Mouse (Mus musculus) cerebellum, postnatal 25 days (tissue): Measurements from ENCODE around the gene Klf7.

Source experiments
- DNase-seq, 2 experiments: peaks; one replicate each; pipeline ENCODE4 v3.0.0; 2021; ENCODE audit warnings: mixed read lengths in 2 of 2

Gene Klf7

GRCm38 (mm10) chr1:64104665-64105064, 17.4 kb downstream of the Klf7 start:
- DNase-seq = no peak

- no peak for DNase-seq
These were observed 20.8 kb downstream of the Klf7 start for GRCm38 (mm10) chr1:64101331-64101730.

GRCm38 (mm10) chr1:64098800-64099199, 23.3 kb downstream of the Klf7 start:
- no peak for DNase-seq

- no peak for DNase-seq
These were observed 24.3 kb downstream of the Klf7 start for GRCm38 (mm10) chr1:64097640-64098287.

DNA sequence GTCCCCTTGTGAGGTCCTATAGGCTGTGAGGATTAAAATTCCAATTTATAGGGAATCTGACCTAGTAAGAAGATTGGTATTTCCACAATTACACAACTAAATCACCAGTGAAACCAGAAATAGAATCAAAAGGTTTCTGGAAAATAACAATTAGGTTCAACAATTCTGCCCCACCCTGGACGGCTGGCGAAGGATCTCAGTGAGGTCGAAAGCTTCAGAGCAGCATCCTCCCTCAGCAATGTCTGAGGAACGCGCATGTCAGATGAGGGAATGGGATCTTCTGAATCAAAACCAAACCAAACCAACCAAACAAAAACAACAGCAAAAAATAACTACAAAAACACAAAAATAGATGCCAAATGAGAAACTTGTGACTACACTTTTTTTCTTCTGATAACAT, 29.1 kb downstream of the Klf7 start:
- DNase-seq = no peak

- no peak for DNase-seq
These were observed 30.5 kb downstream of the Klf7 start for GRCm38 (mm10) chr1:64091591-64091990.

- DNase-seq = no peak
These were observed 31.5 kb downstream of the Klf7 start for GRCm38 (mm10) chr1:64090566-64090965.

- peak in 1 of 2 experiments; percentile 22 for DNase-seq
These were observed 32.4 kb downstream of the Klf7 start for GRCm38 (mm10) chr1:64089691-64090090.

- peak in 1 of 2 experiments; percentile 46 for DNase-seq
These were observed 33.3 kb downstream of the Klf7 start for GRCm38 (mm10) chr1:64088604-64089320.

DNA sequence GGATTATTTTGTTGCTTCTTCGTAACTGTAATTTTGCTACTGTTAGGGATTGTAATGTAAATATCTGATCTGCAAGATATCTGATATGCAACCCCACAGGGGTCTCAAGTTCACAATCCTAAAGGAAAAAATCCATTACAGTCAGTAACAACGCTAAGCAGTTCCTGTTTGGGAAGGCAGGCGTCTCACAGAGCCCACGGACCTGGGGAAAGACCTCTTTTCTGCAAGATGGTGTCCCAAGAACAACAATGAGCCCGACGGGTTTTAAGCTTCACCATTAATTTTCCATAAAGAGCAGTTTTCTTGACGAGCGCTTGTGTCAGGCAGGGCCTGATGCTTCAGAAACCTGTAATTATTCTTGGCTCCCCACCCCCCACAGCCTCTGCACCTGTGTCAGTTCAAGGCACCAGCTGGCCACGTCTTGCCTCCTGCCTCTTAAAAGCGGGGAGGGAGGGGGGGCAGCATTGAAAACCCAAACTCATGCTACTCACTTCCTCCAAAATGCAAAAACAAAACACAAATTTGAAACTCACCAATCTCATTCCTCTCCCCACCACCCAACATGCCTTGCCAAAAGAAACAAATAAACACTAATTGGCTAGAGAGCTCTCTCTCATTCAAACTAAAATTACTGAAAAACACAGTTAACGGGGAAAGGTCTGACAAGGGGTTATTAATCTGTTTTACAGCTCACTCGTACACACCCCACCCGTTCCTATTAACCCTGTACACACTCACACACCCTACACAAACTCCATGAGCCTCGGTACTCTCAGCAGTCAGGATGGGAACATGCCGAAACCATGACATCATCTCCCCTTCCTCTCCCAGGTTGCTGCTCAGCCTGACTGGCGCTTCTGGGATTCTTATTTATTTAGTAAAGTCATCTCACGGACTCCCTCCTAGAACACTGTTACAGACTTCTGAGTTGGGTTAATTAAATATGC, 34.2 kb downstream of the Klf7 start:
- DNase-seq = peak; percentile 91 to 95

DNA sequence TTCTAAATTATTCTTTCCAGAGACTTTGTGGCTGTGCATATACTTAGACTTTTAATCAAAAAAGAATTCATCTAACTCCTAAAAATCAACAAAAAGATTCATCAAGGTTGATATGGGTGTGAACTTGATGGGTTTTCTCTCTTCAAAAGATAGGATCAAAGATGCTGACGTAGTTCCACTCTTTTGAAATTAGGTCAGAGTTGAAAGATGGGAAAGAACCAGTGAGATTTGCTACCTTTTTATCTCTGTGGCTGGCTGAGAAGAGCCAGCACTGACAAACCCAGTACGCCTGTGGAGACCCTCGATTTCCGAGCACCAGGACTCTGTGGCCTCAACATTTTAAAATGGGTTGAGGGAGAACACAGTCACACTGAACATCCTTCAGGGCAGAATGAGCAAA, 36.2 kb downstream of the Klf7 start:
- DNase-seq = no peak

GRCm38 (mm10) chr1:64085361-64085760, 36.7 kb downstream of the Klf7 start:
- DNase-seq = peak in 1 of 2 experiments; percentile 36

GRCm38 (mm10) chr1:64084706-64085105, 37.4 kb downstream of the Klf7 start:
- DNase-seq = peak in 1 of 2 experiments; percentile 26

- no peak for DNase-seq
These were observed 40.3 kb downstream of the Klf7 start for GRCm38 (mm10) chr1:64081791-64082190.

GRCm38 (mm10) chr1:64081217-64081616, 40.9 kb downstream of the Klf7 start:
- DNase-seq = no peak

DNA sequence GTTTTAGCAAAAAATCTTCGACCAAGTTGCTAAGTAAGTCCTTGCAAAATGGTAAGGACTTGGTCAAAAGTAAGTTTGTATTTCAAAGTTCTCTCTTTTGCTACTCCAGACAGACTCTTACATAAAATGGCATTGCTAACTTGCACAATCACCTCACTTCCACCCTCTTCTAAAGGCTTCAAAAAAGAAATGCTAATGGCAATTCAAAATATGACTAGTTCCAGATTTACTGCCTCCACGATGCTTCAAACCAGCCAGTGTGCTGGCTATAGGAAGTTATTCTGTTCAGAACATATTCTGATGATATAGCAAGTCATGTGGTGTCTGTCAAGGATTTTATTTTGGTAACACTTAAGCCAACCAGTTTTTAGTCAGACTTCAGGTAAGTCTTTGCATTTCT, 41.8 kb downstream of the Klf7 start:
- no peak for DNase-seq

DNA sequence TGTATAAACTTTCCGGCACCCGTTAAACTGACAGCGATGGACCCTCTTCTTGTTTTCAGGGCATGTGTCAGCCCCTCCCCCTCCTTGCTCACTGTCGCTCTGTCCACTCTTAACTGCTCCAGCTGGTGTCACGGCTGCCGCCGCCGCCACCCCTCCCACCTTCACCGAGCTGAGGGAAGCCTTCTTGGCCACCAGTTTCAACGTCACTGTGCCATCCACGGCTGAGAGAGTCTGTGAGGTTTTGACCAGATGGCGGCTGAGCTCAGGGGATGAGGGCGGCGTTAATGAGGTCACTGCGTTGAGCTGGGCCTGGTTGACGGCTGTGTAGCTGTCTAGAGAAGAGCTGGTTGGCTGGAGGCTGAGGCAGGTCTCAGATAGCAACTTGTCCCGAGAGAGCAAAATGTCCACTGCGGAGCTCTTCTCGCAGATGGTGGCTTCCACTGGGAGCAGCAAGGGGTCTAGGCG, 43.3 kb downstream of the Klf7 start:
- peak; percentile 89 to 91 for DNase-seq

DNA sequence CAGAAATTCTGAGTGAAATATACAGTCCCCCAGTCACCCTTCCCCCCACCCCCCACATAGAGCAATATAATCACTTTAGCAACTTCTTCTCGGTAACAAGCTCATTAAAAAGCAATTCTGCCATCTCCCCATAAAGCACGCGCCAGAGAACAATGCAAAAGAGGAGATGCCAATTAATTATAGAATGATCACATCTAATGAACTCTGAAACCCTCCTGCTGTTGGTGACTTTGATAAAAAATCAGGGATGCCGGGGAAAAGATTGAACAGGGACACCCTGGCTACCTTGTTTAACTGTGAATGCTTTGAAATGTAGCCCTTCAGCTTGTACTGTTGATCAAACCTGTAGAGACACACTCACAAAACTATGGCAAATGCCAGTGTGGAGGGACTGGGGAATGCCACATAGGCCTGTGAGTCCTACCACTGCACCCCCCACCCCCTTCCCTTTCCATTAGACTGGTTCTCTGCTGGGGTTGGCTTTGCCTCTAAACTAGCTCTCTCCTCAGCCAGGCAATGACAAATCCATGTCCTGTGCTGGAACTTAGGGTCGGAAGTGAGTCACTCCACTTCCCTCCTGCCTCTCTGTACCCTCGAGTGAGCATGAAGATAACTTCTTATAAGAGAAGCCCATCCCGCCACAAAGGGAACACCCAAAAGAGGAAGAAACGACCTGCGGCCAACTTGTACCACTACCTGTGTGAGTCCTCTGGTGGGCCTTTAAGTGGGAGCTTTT, 43.9 kb downstream of the Klf7 start:
- peak in 1 of 2 experiments; percentile 55 for DNase-seq

DNA sequence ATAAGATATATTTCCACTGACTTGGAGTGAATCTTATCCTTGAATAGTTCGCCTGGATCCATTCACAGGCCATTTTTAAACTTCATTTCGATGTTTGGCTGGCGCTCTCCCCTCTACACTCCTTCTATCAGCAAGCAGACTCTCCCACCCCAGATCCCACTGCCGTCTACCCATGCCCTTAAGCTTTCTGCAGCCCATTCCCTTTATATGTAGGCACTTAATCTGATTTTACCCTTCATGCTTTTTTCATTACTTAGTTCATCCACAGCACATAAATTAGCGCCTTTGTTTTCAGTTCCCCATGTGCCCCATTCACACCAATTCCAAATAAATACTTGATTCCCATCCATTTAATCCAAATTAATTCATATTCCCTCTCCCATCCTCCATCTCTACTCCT, 48.0 kb downstream of the Klf7 start:
- DNase-seq = no peak

GRCm38 (mm10) chr1:64070947-64071346, 51.1 kb downstream of the Klf7 start:
- DNase-seq = peak in 1 of 2 experiments; percentile 55

DNA sequence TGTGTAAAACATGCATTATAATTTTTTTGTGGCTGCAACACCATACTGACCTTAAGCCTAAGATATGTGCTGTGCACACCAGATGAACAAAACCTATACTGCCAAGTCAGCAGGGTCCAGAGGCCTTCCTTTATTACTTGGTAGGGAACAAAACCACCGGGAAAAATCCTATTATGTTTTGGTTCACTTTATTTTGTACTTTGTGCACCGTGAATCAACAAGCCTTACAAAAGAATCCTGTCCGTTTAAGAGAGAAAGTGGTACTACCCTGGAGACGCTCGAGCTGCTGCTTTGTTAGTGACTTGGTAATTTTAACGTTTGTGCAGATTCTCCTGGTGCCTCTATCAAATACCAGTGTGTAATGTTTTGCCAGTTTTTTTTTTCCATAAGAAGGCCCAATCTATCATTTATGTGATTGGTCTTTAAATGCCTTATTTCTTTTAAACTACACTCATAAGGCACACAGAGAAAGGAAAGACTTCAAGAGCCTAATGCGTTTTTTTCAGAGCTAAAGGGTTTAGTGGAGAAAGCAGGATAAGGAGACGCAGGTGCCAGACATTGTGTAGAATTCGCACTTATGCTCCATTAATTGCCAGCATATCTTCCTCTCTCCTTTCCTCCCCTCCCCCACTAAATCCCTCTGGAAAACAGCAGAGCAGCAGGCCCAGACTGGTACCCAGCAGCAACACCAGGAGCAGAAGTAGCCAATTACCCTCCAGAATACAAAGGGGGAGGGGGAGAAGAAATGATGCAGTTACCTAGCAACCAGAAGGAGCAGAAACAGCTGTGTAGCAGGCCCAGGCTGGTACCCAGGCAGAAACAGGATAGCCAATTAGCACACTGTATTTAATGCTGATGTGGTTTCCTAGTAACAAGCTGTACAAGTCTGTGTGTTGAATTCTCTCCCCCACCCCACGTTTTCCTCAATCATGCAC, 55.5 kb downstream of the Klf7 start:
- DNase-seq = no peak
